Mouse (Mus musculus): ENCODE measurements around the gene Gm595. TPM values are rescaled to one million over a fixed set of nuclear protein-coding genes. Genes with fewer than 3 reads are reported as not detected.

Gene Gm595
- not detected in 2 replicates for polyA plus RNA-seq (2015; fragmentation: Nextera tagmentation; extraction: Ambion mirVana)

GRCm38 (mm10) chrX:48877613-48878012, at the start of gene Gm595:
Gene Gm595, minus strand, starts transcription at chrX:48877713.
- Histone ChIP-seq H3K4me3 (no peak within 1 kb of the TSS), H3K27me3 (replicated peaks) (no peaks in the 10 kb centered on the region), H3K4me2 (no peak within 1 kb of the TSS), H3K27ac (no peak within 1 kb of the TSS), H3K9ac (no peak within 1 kb of the TSS), H3K36me3 (replicated peaks) (no peaks in the 10 kb centered on the region), H3K9me3 (no peaks in the 10 kb centered on the region), H3K4me1 (no peaks in the 10 kb centered on the region)
- WGBS: 92% methylated on average over 13 of the region's 13 CpGs
- no peak for ATAC-seq (replicated peaks)

- Histone ChIP-seq H3K9me3 (no peaks in the 10 kb centered on the region), H3K9ac (no peak overlapping the region), H3K4me1 (no peaks in the 10 kb centered on the region), H3K27ac (no peak overlapping the region), H3K4me2 (no peak overlapping the region), H3K27me3 (replicated peaks) (no peaks in the 10 kb centered on the region), H3K36me3 (replicated peaks) (no peaks in the 10 kb centered on the region), H3K4me3 (no peak overlapping the region)
- ATAC-seq (replicated peaks): no peak
- 86% methylated on average over 4 of the region's 4 CpGs for WGBS
Measured at GRCm38 (mm10) chrX:48908421-48908820, 30.9 kb upstream of the Gm595 start.

GRCm38 (mm10) chrX:48903744-48904143, 26.2 kb upstream of the Gm595 start:
- Histone ChIP-seq H3K4me3 (no peak overlapping the region), H3K9me3 (no peaks in the 10 kb centered on the region), H3K4me2 (no peak overlapping the region), H3K4me1 (no peaks in the 10 kb centered on the region), H3K36me3 (replicated peaks) (no peaks in the 10 kb centered on the region), H3K27ac (no peak overlapping the region), H3K27me3 (replicated peaks) (no peaks in the 10 kb centered on the region), H3K9ac (no peak overlapping the region)
- ATAC-seq (replicated peaks): no peak
- WGBS: 83% methylated on average over 3 of the region's 3 CpGs

GRCm38 (mm10) chrX:48899555-48899954, 22.0 kb upstream of the Gm595 start:
- no peak overlapping the region for H3K9ac ChIP-seq
- H3K4me3 ChIP-seq: no peak overlapping the region
- no peaks in the 10 kb centered on the region for H3K9me3 ChIP-seq
- H3K36me3 ChIP-seq (replicated peaks): no peaks in the 10 kb centered on the region
- ATAC-seq (replicated peaks): no peak
- no peaks in the 10 kb centered on the region for H3K27me3 ChIP-seq (replicated peaks)
- H3K4me2 ChIP-seq: no peak overlapping the region
- WGBS: 53% methylated on average over 5 of the region's 5 CpGs
- no peak overlapping the region for H3K27ac ChIP-seq
- no peaks in the 10 kb centered on the region for H3K4me1 ChIP-seq

- Histone ChIP-seq H3K9ac (no peak overlapping the region), H3K4me1 (no peaks in the 10 kb centered on the region), H3K4me3 (no peak overlapping the region), H3K27me3 (replicated peaks) (no peaks in the 10 kb centered on the region), H3K36me3 (replicated peaks) (no peaks in the 10 kb centered on the region), H3K4me2 (no peak overlapping the region), H3K9me3 (no peaks in the 10 kb centered on the region), H3K27ac (no peak overlapping the region)
- 50% methylated on average over 6 of the region's 6 CpGs for WGBS
- no peak for ATAC-seq (replicated peaks)
Measured at GRCm38 (mm10) chrX:48896803-48897202, 19.3 kb upstream of the Gm595 start.

- H3K4me3 ChIP-seq: no peak overlapping the region
- ATAC-seq (replicated peaks): no peak
- H3K4me1 ChIP-seq: no peaks in the 10 kb centered on the region
- 71% methylated on average over 3 of the region's 3 CpGs for WGBS
- no peaks in the 10 kb centered on the region for H3K36me3 ChIP-seq (replicated peaks)
- H3K27me3 ChIP-seq (replicated peaks): no peaks in the 10 kb centered on the region
- H3K9me3 ChIP-seq: no peaks in the 10 kb centered on the region
- no peak overlapping the region for H3K27ac ChIP-seq
- H3K9ac ChIP-seq: no peak overlapping the region
- no peak overlapping the region for H3K4me2 ChIP-seq
Measured at GRCm38 (mm10) chrX:48893946-48894345, 16.4 kb upstream of the Gm595 start.

- Histone ChIP-seq H3K4me3 (no peak overlapping the region), H3K9me3 (no peaks in the 10 kb centered on the region), H3K9ac (no peak overlapping the region), H3K27me3 (replicated peaks) (no peaks in the 10 kb centered on the region), H3K27ac (no peak overlapping the region), H3K36me3 (replicated peaks) (no peaks in the 10 kb centered on the region), H3K4me2 (no peak overlapping the region), H3K4me1 (no peaks in the 10 kb centered on the region)
- WGBS: 89% methylated on average over 9 of the region's 9 CpGs
- ATAC-seq (replicated peaks): no peak
Measured at GRCm38 (mm10) chrX:48890259-48890658, 12.7 kb upstream of the Gm595 start.

- WGBS: 87% methylated on average over 5 of the region's 5 CpGs
- no peaks in the 10 kb centered on the region for H3K9me3 ChIP-seq
- H3K4me1 ChIP-seq: no peaks in the 10 kb centered on the region
- no peaks in the 10 kb centered on the region for H3K36me3 ChIP-seq (replicated peaks)
- H3K4me3 ChIP-seq: no peak overlapping the region
- H3K4me2 ChIP-seq: no peak overlapping the region
- H3K27ac ChIP-seq: no peak overlapping the region
- no peaks in the 10 kb centered on the region for H3K27me3 ChIP-seq (replicated peaks)
- no peak overlapping the region for H3K9ac ChIP-seq
- no peak for ATAC-seq (replicated peaks)
Measured at GRCm38 (mm10) chrX:48884615-48885014, 7.1 kb upstream of the Gm595 start.

Other genes starting within 250 kb of the Gm595 start
- gene Gpr119, start 203.2 kb downstream of the Gm595 start, polyA plus RNA-seq (2015; fragmentation: Nextera tagmentation; extraction: Ambion mirVana): not detected in 2 replicates
- 21.2 and 22.1 TPM in 2 replicates for gene Rbmx2, start 182.7 kb downstream of the Gm595 start, polyA plus RNA-seq (2015; fragmentation: Nextera tagmentation; extraction: Ambion mirVana)